Mouse (Mus musculus) bone marrow macrophage, adult 2 months (primary cell): ENCODE measurements around the gene Vmn2r27. TPM values are rescaled to one million over a fixed set of nuclear protein-coding genes. Genes with fewer than 3 reads are reported as not detected.

Experiments used
- H3K27ac ChIP-seq: 2 replicates; pipeline ENCODE4 v1.5.1; 2012; ENCODE audit warnings: low read depth, low read length; ENCODE audit not compliant: insufficient read depth
- H3K4me1 ChIP-seq: 2 replicates; pipeline ENCODE4 v1.6.1; 2012; ENCODE audit warnings: low read length; ENCODE audit not compliant: control insufficient read depth, insufficient read depth
- H3K4me3 ChIP-seq: 2 replicates; pipeline ENCODE4 v1.5.1; 2012; ENCODE audit warnings: mild to moderate bottlenecking, low read length, moderate library complexity; ENCODE audit not compliant: insufficient read depth
- CTCF ChIP-seq: IDR thresholded peaks from 2 replicates; pipeline ENCODE4 v1.5.1; 2012; ENCODE audit warnings: low read depth, mild to moderate bottlenecking, low read length, moderate library complexity
- POLR2A ChIP-seq: IDR thresholded peaks from 2 replicates; pipeline ENCODE4 v1.6.1; 2012; ENCODE audit warnings: mild to moderate bottlenecking, low read depth, low read length, borderline replicate concordance
- polyA plus RNA-seq: library from polyadenylated mRNA; stranded (reverse); fragments of >200 nt; gene quantifications from 2 replicates; pipeline ENCODE4 v1.2.4, GENCODE M21; 2012; ENCODE audit not compliant: missing spikeins, insufficient read depth, insufficient read length

Gene Vmn2r27
- polyA plus RNA-seq, result not detected in 2 replicates

DNA sequence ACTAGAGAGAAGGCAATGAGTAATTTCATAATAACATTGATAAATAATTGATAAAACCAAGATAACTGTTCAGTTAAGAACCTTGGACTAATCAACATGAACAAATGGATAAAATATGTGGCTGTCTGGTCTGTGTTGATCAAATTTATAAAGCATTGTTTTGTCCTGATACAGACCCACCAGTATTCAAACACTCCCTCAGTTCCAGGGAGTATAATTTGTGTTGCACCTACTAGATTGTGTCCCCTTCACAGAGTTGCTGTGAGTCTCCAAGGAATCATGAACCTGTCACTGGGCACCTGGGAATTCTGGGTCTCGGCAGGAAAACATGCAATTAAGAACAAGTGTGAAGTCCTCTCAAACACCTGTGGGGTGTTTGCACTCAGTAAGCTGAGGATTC is at the start of gene Vmn2r27:
TSS of gene Vmn2r27 (minus strand) at position 101 of the 400 bp plus-strand sequence.
- Histone ChIP-seq H3K27ac (no peak within 1 kb of the TSS), H3K4me1 (no peaks in the 10 kb centered on the region), H3K4me3 (no peak within 1 kb of the TSS)
- TF ChIP-seq POLR2A (no peak), CTCF (no peak)

DNA sequence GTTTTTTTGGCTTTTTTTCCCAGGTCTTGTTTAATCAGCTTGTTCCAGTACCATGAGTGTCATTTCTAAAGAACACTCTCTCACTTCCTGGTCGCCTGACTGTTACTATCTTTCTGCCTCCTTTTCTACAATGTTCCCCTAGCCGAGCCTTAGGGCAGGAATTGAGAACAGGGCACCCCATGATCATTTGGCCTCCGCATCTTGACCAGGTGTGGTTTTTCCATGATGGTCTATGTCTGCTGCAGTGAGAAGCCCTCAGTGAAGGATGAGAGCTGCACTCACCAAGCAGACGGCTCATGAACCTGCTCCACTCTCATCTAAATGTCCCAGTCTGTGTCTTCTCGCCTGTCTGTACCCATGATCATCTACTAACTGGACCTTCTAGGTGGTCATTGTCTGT is 46.6 kb upstream of the Vmn2r27 start:
- H3K4me3 ChIP-seq, result no peak overlapping the region
- TF ChIP-seq POLR2A, result no peak
- no peak for TF ChIP-seq CTCF
- peaks cover 33% of the 10 kb centered on the region for H3K4me1 ChIP-seq
- peak overlapping the region; percentile 13; the same call in 1 of the 2 replicates for H3K27ac ChIP-seq

DNA sequence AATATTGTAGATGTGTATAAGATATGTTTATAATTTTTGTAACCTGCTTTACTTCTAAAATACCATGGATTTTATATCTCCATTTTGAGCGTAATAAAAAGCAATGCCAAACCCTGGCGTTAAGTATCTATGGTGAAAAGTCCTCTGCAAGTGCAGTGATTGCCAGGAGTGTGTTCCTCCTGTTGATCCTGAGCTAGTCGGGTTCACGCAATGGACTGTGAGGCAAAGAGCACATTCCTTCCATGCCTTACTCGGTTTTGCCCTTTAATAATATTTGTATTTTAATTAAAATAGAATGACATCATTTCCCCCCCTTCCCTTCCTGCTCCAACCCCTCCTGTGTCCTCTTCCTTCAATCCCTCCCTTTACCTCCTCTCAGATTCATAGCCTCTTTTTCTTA is 46.0 kb upstream of the Vmn2r27 start:
- H3K4me3 ChIP-seq, result no peak overlapping the region
- no peak for TF ChIP-seq POLR2A
- TF ChIP-seq CTCF, result no peak
- no peak overlapping the region for H3K27ac ChIP-seq
- peaks cover 37% of the 10 kb centered on the region for H3K4me1 ChIP-seq

DNA sequence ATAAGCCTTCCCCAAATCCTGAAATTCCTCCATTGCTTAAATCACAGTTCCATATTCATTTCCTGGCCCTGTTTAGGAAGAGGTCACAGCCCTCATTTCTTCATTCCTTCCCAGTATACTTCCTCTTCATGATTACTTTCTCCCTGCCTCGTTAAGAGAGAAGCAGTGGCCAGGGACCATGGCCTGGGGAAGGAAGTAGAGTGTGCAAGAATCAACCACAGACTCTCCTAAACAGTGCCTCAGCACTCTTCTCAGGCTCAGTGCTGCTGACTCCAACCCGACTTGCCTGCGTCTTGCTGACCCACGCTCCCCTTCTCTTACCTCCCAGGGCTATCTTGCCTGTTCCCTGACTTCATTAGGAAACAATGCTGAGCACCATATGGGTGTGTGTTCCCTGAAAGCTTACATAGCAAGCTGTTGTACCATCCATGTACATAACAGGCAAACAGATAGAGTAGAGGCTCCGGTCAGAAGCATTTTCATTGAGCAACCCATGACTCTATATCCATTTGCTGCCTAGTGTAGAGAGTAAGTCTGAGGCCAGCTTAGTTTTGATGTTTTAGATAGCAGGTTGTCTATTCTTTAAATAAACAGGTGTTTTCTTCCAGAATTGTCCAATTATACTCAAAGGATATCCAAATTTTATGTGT is 41.7 kb upstream of the Vmn2r27 start:
- no peak for TF ChIP-seq POLR2A
- no peak for TF ChIP-seq CTCF
- peak overlapping the region; percentile 86 for H3K27ac ChIP-seq
- H3K4me3 ChIP-seq, result no peak overlapping the region
- H3K4me1 ChIP-seq, result peaks cover 40% of the 10 kb centered on the region

- Histone ChIP-seq H3K4me1 (peaks cover 2% of the 10 kb centered on the region; the same call in 1 of the 2 replicates), H3K4me3 (no peak overlapping the region), H3K27ac (no peak overlapping the region)
- TF ChIP-seq CTCF (peak; percentile 77), POLR2A (no peak)
These were observed 31.0 kb upstream of the Vmn2r27 start for GRCm38 (mm10) chr6:124262696-124263095.

DNA sequence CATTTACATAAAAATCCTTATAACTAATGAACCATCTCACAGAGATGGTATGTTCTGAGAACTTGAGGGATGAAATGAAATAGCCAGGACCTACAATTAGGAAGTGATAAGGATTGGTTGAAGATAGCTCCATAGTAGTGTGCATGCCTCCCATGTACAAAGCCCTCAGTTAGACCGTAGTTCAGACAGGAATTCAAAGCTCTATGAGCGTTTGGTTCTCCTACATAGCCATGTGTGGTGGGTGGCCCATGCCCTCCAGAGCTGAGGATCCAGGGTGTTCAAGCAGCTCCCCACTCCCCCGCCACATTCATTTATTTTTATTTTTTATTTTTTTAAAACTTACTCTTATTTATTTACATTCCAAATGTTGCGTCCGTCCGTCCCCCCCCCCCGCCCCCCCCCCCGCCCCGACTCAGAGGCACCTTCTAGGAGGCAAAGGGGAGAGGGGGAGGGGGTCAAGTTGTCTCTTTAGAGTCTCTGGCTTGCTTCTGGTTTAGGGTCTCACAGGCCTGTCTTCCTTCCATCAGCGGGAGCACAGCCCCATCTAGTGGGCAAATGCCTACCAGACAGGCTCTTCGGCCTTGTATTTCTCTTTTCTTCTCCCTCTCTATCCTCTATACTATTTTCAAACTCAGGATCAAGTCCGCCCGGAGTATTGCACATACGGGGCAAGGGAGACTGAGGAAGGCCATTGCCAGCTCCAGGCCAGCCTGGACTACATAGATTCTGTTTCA is 28.7 kb upstream of the Vmn2r27 start:
- H3K4me1 ChIP-seq, result peaks cover 2% of the 10 kb centered on the region; the same call in 1 of the 2 replicates
- H3K27ac ChIP-seq, result no peak overlapping the region
- TF ChIP-seq CTCF, result peak; percentile 87
- TF ChIP-seq POLR2A, result no peak
- H3K4me3 ChIP-seq, result no peak overlapping the region

DNA sequence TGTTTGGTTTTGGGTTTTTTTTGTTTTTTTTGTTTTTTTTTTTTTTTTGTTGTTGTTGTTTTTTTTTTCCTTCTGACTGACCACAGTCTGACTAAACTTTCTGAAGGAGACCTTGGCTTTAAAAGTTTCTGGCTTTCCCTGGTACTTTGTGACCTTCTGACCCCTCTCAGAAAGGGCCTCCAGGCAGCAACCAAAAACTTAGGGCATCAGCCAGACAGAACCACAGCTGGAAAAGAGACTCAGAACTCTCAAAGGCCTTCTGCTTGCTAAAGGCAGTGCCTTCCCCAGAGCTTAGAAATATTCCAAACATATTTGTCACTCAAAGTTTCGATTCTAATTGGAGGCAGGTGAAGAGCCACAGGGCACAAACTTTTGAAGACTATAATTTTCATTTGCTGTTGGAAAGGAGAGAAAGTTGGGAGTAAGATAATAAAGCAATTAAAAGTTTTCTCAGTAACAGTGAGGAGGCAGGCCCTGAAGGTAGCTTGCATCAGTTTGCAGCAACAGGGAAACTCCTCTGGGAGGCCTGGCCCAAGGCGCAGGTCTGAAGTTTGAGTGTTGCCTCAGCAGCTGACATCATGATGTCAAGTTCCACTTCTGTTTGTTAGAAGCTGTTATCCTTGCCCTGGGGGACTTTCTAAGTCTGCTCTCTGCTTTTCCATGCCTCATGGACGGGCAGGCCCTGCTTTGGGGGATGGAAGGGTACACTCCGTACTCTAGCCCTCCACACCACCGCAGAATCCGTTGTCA is 24.2 kb upstream of the Vmn2r27 start:
- Histone ChIP-seq H3K4me3 (no peak overlapping the region), H3K27ac (no peak overlapping the region), H3K4me1 (no peaks in the 10 kb centered on the region)
- no peak for TF ChIP-seq CTCF

DNA sequence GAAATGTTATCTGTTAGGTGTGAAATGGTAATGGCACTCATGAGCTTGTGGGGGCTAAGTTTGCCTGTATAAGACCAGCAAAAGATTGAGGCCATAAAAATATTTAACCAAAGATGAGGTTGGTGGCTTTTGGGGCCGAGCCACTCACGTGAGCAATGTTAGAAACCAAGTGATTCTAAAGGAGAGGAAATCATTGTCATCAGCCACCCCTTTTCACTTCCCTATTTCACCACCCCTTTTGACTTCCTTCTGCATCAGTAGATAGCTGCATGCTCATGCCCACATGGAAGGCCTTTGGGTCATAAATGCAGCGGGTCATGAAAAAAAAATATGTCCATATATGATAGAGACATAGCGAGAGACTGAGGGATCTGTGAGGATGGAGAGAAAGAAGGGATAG is 29.5 kb downstream of the Vmn2r27 start:
- peak overlapping the region; percentile 71 for H3K27ac ChIP-seq
- no peak for TF ChIP-seq POLR2A
- TF ChIP-seq CTCF, result no peak
- H3K4me1 ChIP-seq, result peaks cover 8% of the 10 kb centered on the region
- H3K4me3 ChIP-seq, result no peak overlapping the region

GRCm38 (mm10) chr6:124168499-124169257 is 63.0 kb downstream of the Vmn2r27 start:
- no peak overlapping the region for H3K27ac ChIP-seq
- no peak overlapping the region for H3K4me3 ChIP-seq
- H3K4me1 ChIP-seq, result no peaks in the 10 kb centered on the region
- no peak for TF ChIP-seq CTCF
- TF ChIP-seq POLR2A, result no peak

DNA sequence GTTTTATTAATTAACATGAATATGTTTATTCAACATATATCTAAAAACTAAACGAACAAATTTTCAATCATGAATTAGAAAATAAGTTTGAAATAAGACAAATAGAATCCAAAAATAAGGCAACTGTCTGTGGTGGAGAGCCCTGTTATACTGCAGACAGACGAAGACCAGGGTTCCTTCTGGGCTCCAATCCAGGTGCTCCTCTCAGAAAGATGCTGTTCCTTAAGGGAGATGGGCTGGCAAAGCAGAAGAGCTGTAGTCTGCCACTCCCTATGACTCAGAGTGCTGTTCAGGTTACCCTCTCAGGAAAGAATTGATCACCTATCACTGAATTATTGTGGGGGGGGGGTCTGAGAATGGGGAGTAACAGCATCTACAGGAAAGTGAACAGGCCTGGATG is 65.1 kb downstream of the Vmn2r27 start:
- Histone ChIP-seq H3K27ac (no peak overlapping the region), H3K4me3 (no peak overlapping the region), H3K4me1 (no peaks in the 10 kb centered on the region)
- no peak for TF ChIP-seq POLR2A
- TF ChIP-seq CTCF, result no peak
